Mouse (Mus musculus) embryo, embryonic 10.5 days (tissue): Measurements from ENCODE around the gene Gm1979.
"Not testable (repeated sequence)": the region's sequence is repeated elsewhere in the genome, so short reads cannot be mapped to it uniquely, and the experiment has no call there.

ENCODE experiments used
- DNase-seq: peaks from one replicate; pipeline ENCODE4 v3.0.0-alpha.2; 2015; ENCODE audit warnings: low spot score

Gene Gm1979

GRCm38 (mm10) chr5:26004698-26005097 lies at the start of gene Gm1979:
Gene Gm1979 (minus strand): TSS chr5:26004798.
- not testable (repeated sequence) for DNase-seq

DNA sequence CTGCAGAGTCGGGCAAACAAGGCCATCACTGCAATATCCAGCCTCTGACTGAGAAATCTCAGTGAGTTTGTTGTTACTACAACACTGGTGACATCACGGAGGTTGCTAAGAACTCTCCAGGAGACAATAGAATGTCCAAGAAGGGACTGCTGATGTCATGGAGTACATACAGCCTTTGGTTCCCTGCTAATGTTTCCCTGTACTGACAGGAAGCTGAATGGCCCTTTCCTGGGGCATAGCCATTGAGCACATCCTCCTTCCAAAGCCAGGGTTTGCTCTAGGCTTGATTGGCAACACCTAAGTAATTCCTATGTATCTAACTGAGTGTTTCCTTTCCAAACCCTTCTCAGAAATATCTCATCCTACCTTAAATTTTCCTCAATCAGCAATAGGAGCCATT lies 34.9 kb upstream of the Gm1979 start, which contains the start of gene Speer4a:
Gene Speer4a (minus strand): TSS at position 101 of the 400 bp plus-strand sequence.
- DNase-seq: not testable (repeated sequence)

GRCm38 (mm10) chr5:26022816-26023215 lies 18.2 kb upstream of the Gm1979 start, which contains the start of gene Gm5862:
Gene Gm5862 (minus strand): TSS chr5:26022916.
- not testable (repeated sequence) for DNase-seq

DNA sequence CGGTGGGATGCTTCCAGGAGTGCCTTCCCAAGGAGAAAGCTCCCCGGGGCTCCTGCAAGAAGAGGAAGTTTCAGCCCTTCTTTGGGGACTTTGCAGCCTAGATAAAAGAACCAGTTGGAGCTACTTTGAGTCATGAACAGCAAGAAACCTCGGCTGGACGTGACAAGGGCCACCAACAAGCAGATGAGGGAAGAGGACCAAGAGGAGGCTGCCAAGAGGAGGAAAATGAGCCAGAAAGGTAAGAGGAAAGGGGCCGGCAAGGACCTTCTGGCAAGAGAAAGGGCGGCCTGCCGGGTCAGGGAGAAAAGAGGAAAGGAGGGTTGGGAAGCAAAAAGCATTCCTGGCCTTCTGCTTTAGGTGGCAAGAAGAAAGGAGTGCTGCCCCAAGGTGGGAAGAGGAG lies 3.1 kb upstream of the Gm1979 start:
- DNase-seq: not testable (repeated sequence)

DNA sequence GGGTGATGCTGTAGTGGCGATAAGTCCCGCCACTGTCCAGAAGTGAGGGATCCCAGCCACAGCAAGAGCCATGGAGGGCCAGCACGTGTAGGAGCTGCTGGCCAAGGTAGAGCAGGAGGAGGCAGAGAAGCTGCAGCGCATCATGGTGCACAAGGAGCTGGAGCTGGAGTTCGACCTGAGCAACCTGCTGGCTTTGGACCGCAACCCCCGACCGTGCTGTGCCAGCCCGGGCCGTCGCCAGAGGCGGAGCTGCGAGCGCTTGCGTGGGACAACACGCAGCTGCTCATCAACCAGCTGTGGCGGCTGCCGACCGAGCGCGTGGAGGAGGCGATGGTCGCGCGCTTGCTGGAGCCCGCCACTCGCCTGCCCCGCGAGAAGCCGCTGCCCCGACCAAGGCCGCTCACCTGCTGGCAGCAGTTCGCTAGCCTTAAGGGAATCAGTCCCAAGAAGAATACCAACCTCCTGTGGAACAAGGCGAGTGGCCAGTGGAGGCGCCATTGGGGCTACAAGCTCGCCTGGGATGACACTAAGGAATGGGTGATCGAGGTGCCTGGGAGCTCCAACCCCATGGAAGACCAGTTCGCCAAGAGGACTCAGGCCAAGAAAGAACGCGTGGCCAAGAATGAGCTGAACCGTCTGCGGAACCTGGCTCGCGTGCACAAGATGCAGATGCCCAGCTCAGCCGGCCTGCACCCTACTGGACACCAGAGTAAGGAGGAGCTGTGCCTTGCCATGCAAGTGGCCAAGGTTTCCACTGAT lies 2.5 kb upstream of the Gm1979 start:
- DNase-seq: peak; percentile 72

- not testable (repeated sequence) for DNase-seq
These were observed 16.0 kb downstream of the Gm1979 start, which contains the start of gene Gm21698 for GRCm38 (mm10) chr5:25988550-25988949. Gene Gm21698 (minus strand): TSS chr5:25988650.

DNA sequence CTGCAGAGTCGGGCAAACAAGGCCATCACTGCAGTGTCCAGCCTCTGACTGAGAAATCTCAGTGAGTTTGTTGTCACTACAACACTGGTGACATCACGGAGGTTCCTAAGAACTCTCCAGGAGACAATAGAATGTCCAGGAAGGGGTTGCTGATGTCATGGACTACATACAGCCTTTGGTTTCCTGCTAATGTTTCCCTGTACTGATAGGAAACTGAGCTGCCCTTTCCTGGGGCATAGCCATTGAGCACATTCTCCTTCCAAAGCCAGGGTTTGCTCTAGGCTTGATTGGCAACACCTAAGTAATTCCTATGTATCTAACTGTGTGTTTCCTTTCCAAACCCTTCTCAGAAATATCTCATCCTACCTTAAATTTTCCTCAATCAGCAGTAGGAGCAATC lies 32.0 kb downstream of the Gm1979 start, which contains the start of gene Gm21680:
Gene Gm21680 (minus strand): TSS at position 101 of the 400 bp plus-strand sequence.
- not testable (repeated sequence) for DNase-seq

DNA sequence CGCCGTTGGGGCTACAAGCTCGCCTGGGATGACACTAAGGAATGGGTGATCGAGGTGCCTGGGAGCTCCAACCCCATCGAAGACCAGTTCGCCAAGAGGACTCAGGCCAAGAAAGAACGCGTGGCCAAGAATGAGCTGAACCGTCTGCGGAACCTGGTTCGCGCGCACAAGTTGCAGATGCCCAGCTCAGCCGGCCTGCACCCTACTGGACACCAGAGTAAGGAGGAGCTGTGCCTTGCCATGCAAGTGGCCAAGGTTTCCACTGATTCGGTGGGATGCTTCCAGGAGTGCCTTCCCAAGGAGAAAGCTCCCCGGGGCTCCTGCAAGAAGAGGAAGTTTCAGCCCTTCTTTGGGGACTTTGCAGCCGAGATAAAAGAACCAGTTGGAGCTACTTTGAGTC lies 47.5 kb downstream of the Gm1979 start:
- DNase-seq: not testable (repeated sequence)

GRCm38 (mm10) chr5:25956611-25957010 lies 48.0 kb downstream of the Gm1979 start:
- DNase-seq: not testable (repeated sequence)

GRCm38 (mm10) chr5:25954317-25954716 lies 50.3 kb downstream of the Gm1979 start, which contains the start of gene Gm21671:
Gene Gm21671 (minus strand): TSS chr5:25954417.
- DNase-seq: not testable (repeated sequence)
